Mouse (Mus musculus): ENCODE measurements around the gene Mak. TPM values are rescaled to one million over a fixed set of nuclear protein-coding genes. Genes with fewer than 3 reads are reported as not detected.
"Not testable (repeated sequence)": the region's sequence is repeated elsewhere in the genome, so short reads cannot be mapped to it uniquely, and the experiment has no call there.

Gene Mak
- total RNA-seq, 2 experiments from 2014 or later: not detected

- intact Hi-C loops (cut with DNase I): no loop called here
- no peak for DNase-seq (ENCODE audit: low spot score)
Observed at GRCm38 (mm10) chr13:41002001-41002400, 77.5 kb downstream of the Mak start.

DNA sequence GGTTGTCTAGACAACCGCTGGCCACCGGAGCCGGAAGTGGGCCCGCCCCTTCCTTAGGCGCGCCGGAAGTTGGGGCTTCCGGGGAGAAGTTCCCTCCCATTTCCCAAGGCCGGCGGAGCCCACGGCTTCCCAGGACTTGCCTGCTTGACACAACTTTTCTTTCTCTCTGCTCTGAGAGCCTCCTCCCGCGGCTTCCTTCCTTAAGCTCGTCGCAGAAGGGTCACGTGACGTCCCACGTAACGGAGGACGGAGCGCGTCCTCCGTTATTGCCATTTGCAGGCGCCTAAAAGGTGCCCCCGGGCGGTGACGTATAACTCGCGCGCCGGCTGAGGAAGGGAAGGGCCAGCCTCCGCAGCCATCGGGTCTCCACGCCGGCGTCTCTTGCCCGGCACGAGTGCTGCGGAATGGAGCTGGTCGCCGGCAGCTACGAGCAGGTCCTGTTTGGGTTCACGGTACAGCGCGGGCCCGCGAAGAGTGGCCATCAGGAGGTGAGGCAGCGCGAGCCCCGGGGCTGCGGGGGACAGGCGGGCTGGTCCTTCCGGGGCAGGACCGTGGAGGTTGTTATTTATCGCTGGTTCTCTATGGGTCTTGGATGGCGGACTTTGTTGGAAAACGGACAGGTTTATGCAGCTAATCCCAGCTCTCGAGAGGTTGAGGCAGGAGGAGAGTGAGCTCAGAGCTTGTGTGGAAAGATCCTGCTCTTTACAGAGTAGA lies 78.4 kb downstream of the Mak start, which contains the start of gene Pak1ip1:
Gene Pak1ip1, plus strand, starts transcription at position 98 of the 714 bp plus-strand sequence.
- DNase-seq (ENCODE audit: low spot score): peak; percentile 86
- intact Hi-C loops (cut with DNase I): loop anchor here (2.0 kb wide), 1 partner anchor 16 kb away; the partner anchor contains the start of gene Tmem14c

GRCm38 (mm10) chr13:41000140-41000925 lies 79.2 kb downstream of the Mak start:
- no peak for DNase-seq (ENCODE audit: low spot score)
- intact Hi-C loops (cut with DNase I): loop anchor here (2.0 kb wide), 1 partner anchor 16 kb away; the partner anchor contains the start of gene Tmem14c

- DNase-seq (ENCODE audit: low spot score); intact Hi-C loops (cut with DNase I): not testable (repeated sequence)
Observed at GRCm38 (mm10) chr13:40998537-40998936, 81.0 kb downstream of the Mak start.

DNA sequence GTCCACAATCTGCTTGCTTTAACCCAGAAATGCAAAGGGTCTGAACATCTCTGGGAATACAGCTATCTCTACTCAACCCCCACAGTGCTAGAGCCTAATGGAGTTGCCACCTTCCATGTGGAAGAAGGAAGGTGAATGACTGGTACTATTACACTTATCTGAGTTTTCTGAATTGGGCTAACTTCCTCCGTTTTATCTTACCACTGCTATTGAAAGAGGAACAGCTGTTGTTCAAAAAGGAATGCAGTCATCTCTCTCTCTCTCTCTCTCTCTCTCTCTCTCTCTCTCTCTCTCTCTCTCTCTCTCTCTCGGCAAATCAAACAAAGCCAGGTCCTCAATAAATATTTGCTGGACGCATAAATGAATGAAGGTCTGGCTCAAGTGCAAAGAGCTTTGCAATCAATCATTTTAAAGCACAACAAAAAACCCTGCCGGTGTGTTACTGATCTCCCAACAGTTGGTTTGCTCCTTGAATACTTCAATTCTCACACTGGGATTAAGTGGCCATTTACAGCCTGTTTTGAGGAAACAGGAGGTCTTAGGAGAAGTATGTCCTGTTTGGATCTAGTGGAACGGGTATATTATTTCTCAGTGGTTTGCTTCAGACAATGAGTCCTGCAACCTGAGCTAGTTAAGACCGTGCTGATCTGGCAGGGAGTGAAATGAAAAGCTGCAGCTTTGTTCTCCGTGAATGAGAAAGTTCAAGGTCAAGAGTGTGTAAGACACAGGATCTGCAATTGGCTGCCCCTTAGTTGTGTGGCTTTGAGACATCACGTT lies 84.8 kb downstream of the Mak start:
- DNase-seq (ENCODE audit: low spot score): no peak
- intact Hi-C loops (cut with DNase I): no loop called here

DNA sequence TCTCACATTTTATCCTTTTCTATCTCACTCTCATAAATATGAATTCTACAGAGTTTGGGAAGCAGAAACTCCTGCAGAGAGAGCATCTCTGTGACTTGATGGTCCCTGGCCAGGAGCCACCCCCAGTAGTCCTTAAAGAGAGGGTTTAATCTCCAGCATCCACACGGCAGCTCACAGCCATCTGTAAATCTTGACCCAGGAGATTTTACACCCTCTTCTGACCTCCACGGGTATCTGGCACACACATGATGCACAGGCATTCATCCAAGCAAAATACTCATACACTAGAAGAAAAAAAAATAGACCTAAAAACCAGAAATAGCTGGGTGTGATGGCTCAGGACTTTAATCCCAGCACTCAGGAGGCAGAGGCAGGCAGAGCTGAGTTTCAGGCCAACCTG lies 91.1 kb downstream of the Mak start:
- no peak for DNase-seq (ENCODE audit: low spot score)
- intact Hi-C loops (cut with DNase I): no loop called here

DNA sequence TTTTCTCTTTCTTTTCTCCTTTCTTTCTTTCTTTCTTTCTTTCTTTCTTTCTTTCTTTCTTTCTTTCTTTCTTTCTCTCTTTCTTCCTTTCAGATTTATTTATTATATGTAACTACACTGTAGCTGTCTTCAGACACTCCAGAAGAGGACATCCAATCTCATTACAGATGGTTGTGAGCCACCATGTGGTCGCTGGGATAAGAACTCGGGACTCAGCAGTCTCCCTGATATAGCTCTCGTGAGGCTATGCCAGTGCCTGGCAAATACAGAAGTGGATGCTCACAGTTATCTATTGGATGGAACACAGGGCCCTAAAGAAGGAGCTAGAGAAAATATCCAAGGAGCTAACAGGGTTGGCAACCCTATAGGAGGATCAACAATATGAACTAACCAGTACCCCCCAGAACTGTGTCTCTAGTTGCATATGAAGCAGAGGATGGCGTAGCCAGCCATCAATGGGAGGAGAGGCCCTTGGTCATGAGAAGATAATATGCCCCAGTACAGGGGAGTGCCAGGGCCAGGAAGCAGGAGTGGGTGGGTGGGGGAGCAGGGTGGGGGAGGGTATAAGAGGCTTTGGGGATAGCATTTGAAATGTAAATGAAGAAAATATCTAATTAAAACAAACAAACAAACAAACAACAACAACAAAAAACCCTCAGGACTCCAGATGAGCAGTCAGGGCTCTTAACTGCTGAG lies 91.8 kb downstream of the Mak start:
- DNase-seq (ENCODE audit: low spot score); intact Hi-C loops (cut with DNase I): not testable (repeated sequence)

- intact Hi-C loops (cut with DNase I): no loop called here
- no peak for DNase-seq (ENCODE audit: low spot score)
Observed at GRCm38 (mm10) chr13:40986081-40986480, 93.4 kb downstream of the Mak start.

GRCm38 (mm10) chr13:40982759-40983158 lies 96.7 kb downstream of the Mak start:
- intact Hi-C loops (cut with DNase I): no loop called here

GRCm38 (mm10) chr13:40979321-40979720 lies 100.2 kb downstream of the Mak start:
- intact Hi-C loops (cut with DNase I): loop anchor here (2.0 to 5.0 kb wide), 2 partner anchors 93 to 187 kb away; no protein-coding TSS in a partner anchor
- DNase-seq (ENCODE audit: low spot score): no peak

More at GRCm38 (mm10) chr13:40982759-40983158, 96.7 kb downstream of the Mak start:
- no peak for DNase-seq (ENCODE audit: low spot score)

- DNase-seq (ENCODE audit: low spot score): no peak
- intact Hi-C loops (cut with DNase I): loop anchor here (2.0 to 5.0 kb wide), 2 partner anchors 92 to 186 kb away; no protein-coding TSS in a partner anchor
Observed at GRCm38 (mm10) chr13:40978652-40979051, 100.9 kb downstream of the Mak start.

DNA sequence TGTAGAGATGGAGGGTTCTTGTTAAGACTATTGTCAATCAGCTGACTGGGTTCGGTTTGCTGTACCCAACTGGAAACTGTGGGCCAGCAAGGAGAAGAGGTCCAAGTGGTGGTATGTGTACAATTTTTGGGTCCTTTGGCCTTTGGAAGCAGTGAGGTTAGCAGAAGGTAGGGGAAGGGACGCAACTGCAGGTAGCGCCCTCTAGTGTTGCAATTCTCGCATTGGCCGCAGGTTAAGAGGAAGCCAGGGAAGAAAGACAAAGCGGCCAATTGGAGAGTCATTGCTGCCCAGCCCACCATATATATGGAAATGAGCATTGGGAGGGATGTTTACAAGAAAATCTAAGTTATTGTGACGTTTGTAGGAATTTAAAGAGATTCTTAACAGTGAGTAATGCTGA lies 101.9 kb downstream of the Mak start:
- DNase-seq (ENCODE audit: low spot score): no peak
- intact Hi-C loops (cut with DNase I): loop anchor here (2.0 to 5.0 kb wide), 4 partner anchors 61 to 185 kb away; no protein-coding TSS in a partner anchor

Other genes starting within 250 kb of the Mak start
- gene Gcnt2, start 220.0 kb downstream of the Mak start, total RNA-seq (2021): 10 to 100 TPM in 1 of 2 experiments, 1 to 10 TPM in 1; 8.3 to 11.2 TPM
- 10 to 100 TPM; 24.3 to 24.8 TPM for gene Pak1ip1, start 78.7 kb downstream of the Mak start, total RNA-seq (2021)
- 100 to 1,000 TPM; 188 to 203 TPM for gene Tmem14c, start 63.4 kb downstream of the Mak start, total RNA-seq (2021)
- gene Gcm2, start 31.3 kb upstream of the Mak start, total RNA-seq (2021): not detected
- gene Sycp2l, start 34.6 kb upstream of the Mak start, total RNA-seq (2021): not detected
- gene Elovl2, start 140.7 kb upstream of the Mak start, total RNA-seq (2021): under 1 TPM in 1 of 2 experiments, not detected in 1; 0.16 TPM
- 10 to 100 TPM; 23.3 to 24.5 TPM for gene Smim13, start 170.1 kb upstream of the Mak start, total RNA-seq (2021)
- gene Gm17364, start 194.3 kb upstream of the Mak start, total RNA-seq (2021): not detected

Measured in heart, postnatal 25 days (tissue).